Mouse (Mus musculus): ENCODE measurements around the gene Nol3.

GRCm38 (mm10) chr8:105276292-105277120, 566 bp downstream of the Nol3 start:
- TF ChIP-seq TCF12 (IDR thresholded peaks at IDR 0.05; ENCODE audit: low read depth, low read length) (no peak), GABPA (IDR thresholded peaks at IDR 0.05; ENCODE audit: low read depth, low read length) (no peak), CTCF (IDR thresholded peaks at IDR 0.05 in 2 of 3, conservative IDR thresholded peaks at IDR 0.05 in 1 of 3; ENCODE audit: control insufficient read depth in 1 of 3, insufficient read depth in 1 of 3, low read depth in 2 of 3, low read length in 3 of 3, poor library complexity in 1 of 3, severe bottlenecking in 1 of 3) (no peak), BHLHE40 (IDR thresholded peaks at IDR 0.05; ENCODE audit: borderline replicate concordance, low read depth, low read length) (no peak), POLR2A (IDR thresholded peaks at IDR 0.05; ENCODE audit: control insufficient read depth in 1 of 2, insufficient read depth in 1 of 2, low read depth in 1 of 2, low read length in 2 of 2, poor library complexity in 1 of 2) (no peak), GATA1 (IDR thresholded peaks at IDR 0.05; ENCODE audit: low read depth, low read length) (no peak), EP300 (IDR thresholded peaks at IDR 0.05; ENCODE audit: low read depth in 1 of 2, low read length in 2 of 2) (no peak), ZNF384 (IDR thresholded peaks at IDR 0.05; ENCODE audit: low read depth, low read length) (no peak), POLR2AphosphoS5 (IDR thresholded peaks at IDR 0.05; ENCODE audit: borderline replicate concordance, low read depth, low read length) (no peak), CHD1 (IDR thresholded peaks at IDR 0.05; ENCODE audit: low read depth, low read length) (no peak), MAX (IDR thresholded peaks at IDR 0.05; ENCODE audit: low read length) (no peak), MYC (IDR thresholded peaks at IDR 0.05; ENCODE audit: low read depth, low read length) (no peak)
